Mouse (Mus musculus): Measurements from ENCODE around the gene Tapbp.

Tapbp gene

DNA sequence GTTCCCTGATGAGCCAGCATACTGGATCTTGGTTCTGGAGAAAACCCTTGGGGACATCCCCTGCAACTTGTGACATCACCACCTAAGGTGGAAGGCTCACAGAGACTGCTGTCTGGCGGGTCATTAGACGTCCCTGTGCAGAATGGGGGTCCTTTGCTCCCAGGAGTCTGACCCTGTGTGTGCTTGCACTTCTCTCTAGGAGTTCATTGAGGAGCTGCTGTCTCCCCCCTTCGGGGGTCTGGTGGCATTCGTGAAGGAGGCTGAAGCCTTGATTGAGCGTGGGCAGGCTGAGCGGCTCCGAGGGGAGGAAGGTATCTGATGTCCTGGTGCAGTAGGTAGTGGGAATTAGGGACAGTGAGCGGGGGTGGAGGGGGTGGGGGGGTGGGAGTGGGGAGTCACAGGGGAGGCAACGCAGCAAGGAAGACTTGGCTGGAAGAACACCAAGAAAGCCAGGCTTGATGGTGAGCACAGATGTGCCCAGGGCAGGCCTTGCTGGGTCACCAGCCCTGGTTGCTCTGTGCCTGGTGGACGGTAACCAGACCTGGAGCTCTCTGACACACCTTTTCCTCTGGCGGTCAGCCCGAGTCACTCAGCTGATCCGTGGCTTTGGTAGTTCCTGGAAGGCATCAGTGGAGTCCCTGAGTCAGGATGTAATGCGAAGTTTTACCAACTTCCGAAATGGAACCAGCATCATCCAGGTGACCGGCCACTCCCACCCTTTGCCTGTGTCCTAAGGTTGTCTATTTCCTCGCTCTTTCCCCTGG is 49.6 kb downstream of the Tapbp start:
- no peak for DNase-seq (ENCODE audit: low read depth)

DNA sequence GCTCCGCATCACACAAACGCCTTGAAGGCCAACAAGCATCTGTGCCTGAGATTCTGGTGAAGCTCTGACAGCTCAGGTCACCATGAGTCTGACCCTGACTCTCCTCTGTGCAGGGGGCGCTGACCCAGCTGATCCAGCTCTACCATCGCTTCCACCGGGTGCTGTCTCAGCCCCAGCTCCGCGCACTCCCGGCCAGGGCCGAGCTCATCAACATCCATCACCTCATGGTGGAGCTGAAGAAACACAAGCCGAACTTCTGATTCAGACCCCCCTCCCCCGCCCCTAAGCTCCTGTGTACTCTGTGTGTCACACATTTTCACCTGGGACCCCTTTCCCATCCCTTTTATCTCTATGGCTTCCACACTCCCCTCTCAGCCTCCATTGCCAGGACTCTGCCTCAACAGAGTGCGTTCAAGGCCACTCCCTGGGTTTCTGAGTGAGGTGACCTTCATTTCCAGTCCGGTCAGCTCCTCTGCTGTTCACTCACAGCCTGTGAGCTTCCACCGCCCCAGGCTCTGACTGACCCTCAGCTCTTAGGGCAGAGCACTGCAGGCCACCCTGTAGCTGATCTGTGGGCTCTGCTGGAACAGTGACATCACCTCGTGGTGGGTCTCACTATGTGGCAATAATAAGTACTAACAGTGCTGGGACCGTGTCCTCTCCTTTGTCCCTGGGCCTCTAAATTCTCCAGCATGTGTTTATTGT is 50.3 kb downstream of the Tapbp start:
- no peak for DNase-seq (ENCODE audit: low read depth)

DNA sequence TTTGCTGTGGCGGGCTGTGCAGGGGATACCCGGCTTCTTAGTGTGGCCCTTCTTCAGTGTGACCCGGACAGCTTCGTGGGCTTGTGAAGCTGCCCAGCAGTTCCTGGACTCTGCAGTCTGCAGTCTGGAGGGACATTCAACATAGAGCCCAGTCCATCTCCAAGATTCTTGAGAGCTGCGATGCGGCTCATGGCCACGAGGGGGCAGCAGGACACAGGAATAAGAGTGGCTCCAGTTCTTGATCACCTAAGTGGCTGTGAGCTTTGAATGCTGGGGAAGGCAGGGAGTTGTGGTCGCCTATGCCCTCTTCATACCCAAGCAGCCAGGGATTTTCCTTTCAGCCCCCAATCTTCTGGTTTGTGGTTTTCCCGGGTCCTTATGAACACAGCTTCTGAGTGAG is 52.8 kb downstream of the Tapbp start:
- no peak for DNase-seq (ENCODE audit: low read depth)

DNA sequence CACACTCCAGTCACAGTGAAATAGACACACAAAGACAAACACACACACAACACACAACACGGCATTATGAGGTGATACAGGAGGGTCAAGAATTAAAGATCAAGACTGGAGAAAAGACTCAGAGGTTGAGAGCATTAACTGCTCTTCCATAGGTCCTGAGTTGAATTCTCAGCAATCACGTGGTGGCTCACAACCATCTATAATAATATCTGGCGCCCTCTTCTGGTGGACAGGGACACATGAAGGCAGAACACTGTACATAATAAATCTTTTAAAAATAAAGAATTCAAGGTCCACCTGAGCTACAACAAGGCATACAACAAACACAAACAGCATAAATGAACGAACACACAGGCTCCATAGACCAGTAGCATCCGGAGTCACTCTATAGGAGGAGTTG is 53.2 kb downstream of the Tapbp start:
- DNase-seq (ENCODE audit: low read depth) = no peak

DNA sequence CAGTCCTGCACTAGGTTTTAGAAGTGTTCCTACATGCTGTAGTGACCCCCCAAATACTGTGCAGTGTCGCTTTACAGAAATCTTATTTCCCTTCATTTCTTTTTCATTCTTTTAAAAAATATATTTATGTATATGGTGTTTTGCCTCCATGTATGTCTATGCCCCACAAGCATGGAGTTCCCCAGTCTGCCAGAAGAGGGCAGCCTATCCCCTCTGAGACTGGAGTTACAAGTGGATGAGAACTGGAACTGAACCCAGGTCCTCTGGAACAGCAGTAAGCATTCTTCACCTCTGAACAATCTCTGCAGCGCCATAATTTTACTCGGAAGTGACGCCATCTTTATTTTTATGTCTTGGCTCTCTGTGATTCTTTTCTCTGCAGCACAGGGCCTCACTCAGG is 53.7 kb downstream of the Tapbp start:
- no peak for DNase-seq (ENCODE audit: low read depth)

DNA sequence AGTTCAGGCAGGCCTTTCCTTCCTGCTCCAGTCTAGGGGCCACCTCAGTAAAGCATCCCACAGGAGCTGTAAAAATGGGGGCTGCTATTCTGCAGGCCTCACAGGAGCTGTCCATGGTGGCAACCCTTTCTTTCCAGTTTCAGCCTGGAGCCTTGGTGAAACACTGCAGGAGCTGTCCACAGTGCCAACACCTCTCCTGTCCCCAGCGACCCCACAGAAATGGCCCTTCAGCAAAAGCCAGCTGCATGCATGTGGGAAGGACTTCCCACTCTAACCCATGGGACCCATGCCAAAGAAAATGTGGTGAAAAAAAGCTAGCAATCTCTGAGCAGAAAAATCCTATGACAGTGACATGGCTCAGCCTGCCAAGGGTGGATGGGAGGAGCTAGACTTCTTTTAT is 57.0 kb downstream of the Tapbp start:
- DNase-seq (ENCODE audit: low read depth) = no peak

DNA sequence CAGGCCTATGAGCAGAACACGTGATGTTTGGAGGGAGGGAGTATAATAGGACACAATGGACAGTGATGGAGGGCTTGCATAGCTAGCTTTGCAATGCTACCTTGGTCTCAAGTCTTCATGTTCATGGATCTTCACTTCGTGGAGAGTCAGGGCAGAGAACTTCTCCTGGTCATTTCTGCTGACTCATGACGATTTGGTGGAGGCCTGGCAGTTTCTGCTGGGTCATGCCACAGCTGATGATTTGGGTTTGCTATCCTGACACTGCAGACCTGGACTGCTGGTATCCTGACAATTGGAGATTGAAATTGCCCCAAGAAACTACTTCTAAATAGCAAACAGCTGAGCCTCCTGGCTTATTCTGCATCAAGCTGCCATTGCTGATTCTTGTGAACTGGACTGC is 57.9 kb downstream of the Tapbp start:
- DNase-seq (ENCODE audit: low read depth) = no peak

DNA sequence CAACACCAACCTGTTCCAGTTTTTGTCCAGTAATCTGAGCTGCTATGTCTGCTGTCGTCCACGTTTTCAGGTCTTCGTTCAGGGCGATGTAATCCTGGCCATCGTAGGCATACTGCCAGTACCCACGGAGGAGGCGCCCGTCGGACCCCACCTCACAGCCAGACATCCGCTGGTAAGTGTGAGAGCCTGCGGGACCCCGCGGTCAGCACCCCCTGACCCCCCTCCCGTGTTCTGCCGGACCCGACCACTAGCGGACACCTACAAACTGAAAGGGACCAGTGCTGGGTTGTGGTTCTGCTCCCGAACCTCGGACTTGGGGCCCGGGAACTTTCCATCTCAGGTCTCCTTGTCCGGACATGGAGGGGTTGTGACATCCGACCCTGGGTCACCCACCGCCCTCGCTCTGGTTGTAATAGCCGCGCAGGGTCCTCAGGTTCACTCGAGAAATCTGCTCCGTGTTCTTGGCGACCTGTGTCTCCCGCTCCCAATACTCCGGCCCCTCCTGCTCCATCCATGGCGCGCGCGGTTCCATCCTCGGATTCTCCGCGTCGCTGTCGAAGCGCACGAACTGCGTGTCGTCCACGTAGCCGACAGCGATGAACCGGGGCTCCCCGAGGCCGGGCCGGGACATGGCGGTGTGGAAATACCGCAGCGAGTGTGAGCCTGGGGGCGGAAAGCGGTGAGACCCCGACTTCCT is 62.3 kb downstream of the Tapbp start:
- no peak for DNase-seq (ENCODE audit: low read depth)

DNA sequence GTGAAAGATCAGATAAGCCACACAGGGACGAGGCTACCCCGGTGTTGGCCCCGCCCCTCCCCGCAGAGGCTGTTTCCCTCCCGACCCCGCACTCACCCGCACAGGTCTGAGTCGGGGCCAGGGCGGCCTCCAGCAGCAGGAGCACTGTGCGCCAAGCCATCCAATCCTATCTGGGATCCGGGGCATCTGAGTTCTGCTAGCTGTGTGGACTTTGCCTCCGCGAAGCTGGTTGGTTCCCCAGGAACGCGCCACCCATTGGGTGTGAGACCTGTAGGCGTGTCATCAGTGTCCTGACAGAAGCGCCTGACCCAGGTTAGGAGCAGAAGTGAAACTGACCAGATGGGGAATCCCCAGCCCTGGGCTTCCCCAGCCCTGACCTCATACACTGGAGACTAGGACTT is 62.9 kb downstream of the Tapbp start:
- DNase-seq (ENCODE audit: low read depth) = no peak

Data from fibroblast of lung, adult 2 months (primary cell).